Mouse (Mus musculus) heart, embryonic 10.5 days (tissue): ENCODE data around the gene Fggy. TPM values are rescaled to one million over a fixed set of nuclear protein-coding genes. Genes with fewer than 3 reads are reported as not detected.

Experiments
- DNase-seq: peaks from one replicate; pipeline ENCODE4 v3.0.0-alpha.2; 2017; ENCODE audit warnings: low spot score
- H3K27ac ChIP-seq: fragments of 300-500 bp; sonication (generic); 2 replicates; pipeline ENCODE4 v1.5.1; 2016; ENCODE audit warnings: mild to moderate bottlenecking
- H3K27me3 ChIP-seq: fragments of 300-500 bp; sonication (generic); 2 replicates; pipeline ENCODE4 v1.6.1; 2016; ENCODE audit warnings: mild to moderate bottlenecking; ENCODE audit not compliant: poor library complexity, insufficient read depth, severe bottlenecking
- H3K36me3 ChIP-seq: fragments of 300-500 bp; sonication (generic); 2 replicates; pipeline ENCODE4 v1.6.1; 2016; ENCODE audit warnings: mild to moderate bottlenecking, moderate library complexity
- H3K4me1 ChIP-seq: fragments of 300-500 bp; sonication (generic); 2 replicates; pipeline ENCODE4 v1.6.1; 2016; ENCODE audit warnings: mild to moderate bottlenecking
- H3K4me3 ChIP-seq: fragments of 300-500 bp; sonication (generic); 2 replicates; pipeline ENCODE4 v1.5.1; 2016; ENCODE audit warnings: mild to moderate bottlenecking, moderate library complexity
- H3K9me3 ChIP-seq: fragments of 300-500 bp; sonication (generic); 2 replicates; pipeline ENCODE4 v1.6.1; 2016; ENCODE audit warnings: mild to moderate bottlenecking, moderate library complexity
- WGBS: fragments of 180-500 bp; shearing (Covaris S2); methylation state at CpG from one replicate; pipeline ENCODE4 v1.1.7; 2016; 5-methylcytosine and 5-hydroxymethylcytosine counted together
- polyA plus RNA-seq: library from polyadenylated mRNA; unstranded; fragments of >200 nt; fragmentation: Nextera tagmentation; extraction: Ambion mirVana; gene quantifications from 2 replicates; pipeline ENCODE4 v1.2.1, GENCODE M21; 2016

The Fggy gene
- polyA plus RNA-seq, 1 experiment from 2014 or later, result 8.0 TPM

DNA sequence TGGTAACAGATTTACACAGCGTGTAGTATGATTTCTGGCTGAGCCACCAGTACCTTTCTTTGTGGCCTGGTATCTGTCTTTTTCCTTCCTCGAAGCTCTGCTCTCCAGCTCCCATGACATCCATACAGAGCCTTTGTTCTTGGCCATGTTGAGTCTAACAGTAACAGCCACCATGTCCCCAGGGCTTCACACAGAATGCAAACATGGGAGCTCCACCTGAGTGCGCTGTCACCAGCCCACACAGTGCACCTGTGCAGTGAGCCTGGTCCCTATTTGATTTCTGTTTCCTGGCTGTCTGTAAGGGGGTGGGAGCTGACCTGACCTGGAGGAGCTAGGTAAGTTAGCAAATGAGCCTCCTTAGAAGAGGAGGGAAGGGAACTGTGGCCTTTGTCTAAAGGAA, 290.4 kb downstream of the Fggy start:
- Histone ChIP-seq H3K27ac (peak overlapping the region; percentile 56; the same call in 1 of the 2 replicates), H3K9me3 (no peaks in the 10 kb centered on the region), H3K4me3 (no peak overlapping the region), H3K4me1 (peaks cover 14% of the 10 kb centered on the region), H3K27me3 (no peaks in the 10 kb centered on the region), H3K36me3 (no peaks in the 10 kb centered on the region)
- DNase-seq, result peak; percentile 42
- WGBS, result 73% methylated on average over 3 of the region's 3 CpGs

DNA sequence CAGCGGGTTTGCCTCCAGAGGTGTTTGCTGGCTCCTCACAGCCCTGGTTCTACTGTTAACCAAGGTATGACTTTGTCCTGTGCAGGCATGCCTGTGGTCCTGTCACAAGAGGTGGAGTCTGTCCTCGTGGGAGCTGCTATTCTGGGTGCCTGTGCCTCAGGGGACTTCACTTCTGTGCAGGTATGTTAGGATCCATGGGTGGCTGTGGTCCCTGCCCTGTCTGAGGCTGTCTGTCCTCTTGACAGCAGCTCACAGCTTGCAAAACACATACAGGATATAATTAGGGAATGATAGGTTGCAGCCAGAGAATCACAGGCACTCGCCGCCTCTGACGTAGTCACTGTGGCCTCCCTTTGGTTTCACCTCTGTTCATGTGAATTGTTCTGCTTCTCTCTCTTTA, 292.2 kb downstream of the Fggy start:
- H3K4me3 ChIP-seq, result no peak overlapping the region
- 67% methylated on average over 5 of the region's 5 CpGs for WGBS
- peaks cover 14% of the 10 kb centered on the region for H3K4me1 ChIP-seq
- no peaks in the 10 kb centered on the region for H3K27me3 ChIP-seq
- DNase-seq, result peak; percentile 64
- peak overlapping the region; percentile 18; the same call in 1 of the 2 replicates for H3K27ac ChIP-seq
- no peaks in the 10 kb centered on the region for H3K9me3 ChIP-seq
- no peaks in the 10 kb centered on the region for H3K36me3 ChIP-seq

DNA sequence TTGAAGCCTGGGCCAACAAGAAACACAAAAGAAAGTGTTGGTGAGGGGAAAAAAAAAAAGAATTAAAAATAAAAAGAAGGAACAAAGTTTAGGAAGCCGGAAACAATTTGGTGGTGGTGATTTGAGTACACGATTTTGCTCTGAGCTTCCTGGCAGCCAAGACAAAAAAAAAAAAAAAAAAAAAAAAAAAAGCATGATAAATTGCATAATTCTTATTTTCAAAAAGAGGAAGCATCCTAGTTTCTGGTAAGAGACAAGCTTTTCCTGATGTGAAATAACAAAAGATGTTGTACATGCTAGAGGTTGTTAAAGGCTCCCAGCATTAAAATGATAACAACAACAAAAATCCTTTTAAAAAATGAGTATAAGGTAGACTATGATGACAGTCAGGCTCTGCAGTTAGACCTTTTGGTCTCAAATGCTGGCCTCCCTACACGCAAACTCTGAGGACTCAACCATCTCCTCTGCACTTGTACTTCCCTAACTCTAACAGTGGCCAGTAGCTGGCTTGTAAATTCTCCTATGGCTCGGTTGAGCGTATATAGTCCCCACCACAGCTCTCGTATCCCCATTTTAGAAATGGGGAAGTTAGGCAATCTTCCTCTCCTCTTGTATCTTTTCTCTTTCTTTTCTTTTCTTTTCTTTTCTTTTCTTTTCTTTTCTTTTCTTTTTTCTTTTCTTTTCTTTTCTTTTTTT, 292.9 kb downstream of the Fggy start:
- H3K4me1 ChIP-seq, result peaks cover 14% of the 10 kb centered on the region
- no peaks in the 10 kb centered on the region for H3K27me3 ChIP-seq
- peak; percentile 13 for DNase-seq
- no peaks in the 10 kb centered on the region for H3K36me3 ChIP-seq
- 88% methylated on average over 6 of the region's 6 CpGs for WGBS
- no peak overlapping the region for H3K27ac ChIP-seq
- H3K9me3 ChIP-seq, result no peaks in the 10 kb centered on the region
- H3K4me3 ChIP-seq, result no peak overlapping the region

DNA sequence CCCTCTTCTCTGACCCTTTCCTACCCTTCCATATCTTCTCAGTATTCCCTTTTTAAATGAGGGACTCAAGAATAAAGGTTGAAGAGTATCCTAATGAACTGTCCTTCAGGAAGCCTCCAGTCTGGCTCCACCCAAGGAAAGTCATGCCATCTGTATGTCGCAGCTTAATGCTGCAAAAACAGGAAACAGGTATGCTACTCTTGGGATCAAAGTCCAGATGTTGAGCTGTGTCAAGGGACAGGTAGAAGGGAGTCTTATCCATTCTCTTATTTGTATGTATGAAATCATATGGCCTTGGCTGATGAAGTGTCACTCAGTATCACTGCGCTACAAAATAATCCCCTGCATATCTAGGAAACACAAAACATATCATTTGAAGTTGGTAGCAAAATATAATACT, 294.9 kb downstream of the Fggy start:
- Histone ChIP-seq H3K4me3 (no peak overlapping the region), H3K27ac (no peak overlapping the region), H3K36me3 (no peaks in the 10 kb centered on the region), H3K4me1 (no peaks in the 10 kb centered on the region), H3K27me3 (no peaks in the 10 kb centered on the region), H3K9me3 (no peaks in the 10 kb centered on the region)
- DNase-seq, result no peak
- WGBS, result 82% methylated on average over 2 of the region's 2 CpGs

DNA sequence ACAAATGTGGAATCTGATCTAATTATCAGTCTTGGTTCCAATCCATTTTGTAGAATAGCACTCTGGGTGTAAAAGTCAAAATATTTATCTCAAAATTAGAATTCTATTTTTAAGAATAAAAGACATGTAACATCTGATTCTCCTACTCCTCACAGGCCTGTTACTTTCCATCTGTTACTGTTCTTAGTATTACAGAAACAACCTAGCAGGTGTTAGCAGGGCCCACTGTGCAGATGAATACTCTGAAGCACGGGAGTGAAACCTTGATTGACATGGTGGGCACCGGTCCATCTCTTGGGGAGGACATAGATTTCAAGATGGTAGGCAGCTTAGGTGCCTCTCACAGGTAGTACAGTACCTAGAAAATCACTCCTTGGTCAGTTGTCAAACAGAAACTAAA, 298.7 kb downstream of the Fggy start:
- H3K9me3 ChIP-seq, result no peaks in the 10 kb centered on the region
- H3K4me1 ChIP-seq, result no peaks in the 10 kb centered on the region
- H3K27ac ChIP-seq, result no peak overlapping the region
- H3K27me3 ChIP-seq, result no peaks in the 10 kb centered on the region
- H3K4me3 ChIP-seq, result no peak overlapping the region
- peak; percentile 4 for DNase-seq
- no peaks in the 10 kb centered on the region for H3K36me3 ChIP-seq
- 85% methylated on average over 2 of the region's 2 CpGs for WGBS

DNA sequence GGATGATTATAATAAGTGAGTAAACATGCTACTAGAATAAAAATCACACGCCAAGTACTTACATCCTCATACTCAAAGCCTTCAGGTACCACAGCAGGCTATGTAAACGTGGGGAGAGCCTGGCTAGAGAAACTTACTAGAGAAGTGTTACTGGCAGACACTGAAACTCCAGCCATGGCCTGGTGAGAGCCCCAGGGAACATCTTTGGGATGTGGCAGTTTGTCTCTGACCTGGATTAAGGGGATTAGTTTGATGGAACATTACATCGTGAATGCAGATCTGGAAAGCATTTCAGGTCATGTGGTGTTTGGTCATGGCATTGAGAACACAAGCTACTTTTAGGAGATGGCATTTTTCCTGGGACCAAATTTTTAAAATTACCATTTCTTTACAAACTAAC, 303.3 kb downstream of the Fggy start:
- no peaks in the 10 kb centered on the region for H3K9me3 ChIP-seq
- WGBS, result 33% methylated on average over 3 of the region's 3 CpGs
- no peaks in the 10 kb centered on the region for H3K36me3 ChIP-seq

DNA sequence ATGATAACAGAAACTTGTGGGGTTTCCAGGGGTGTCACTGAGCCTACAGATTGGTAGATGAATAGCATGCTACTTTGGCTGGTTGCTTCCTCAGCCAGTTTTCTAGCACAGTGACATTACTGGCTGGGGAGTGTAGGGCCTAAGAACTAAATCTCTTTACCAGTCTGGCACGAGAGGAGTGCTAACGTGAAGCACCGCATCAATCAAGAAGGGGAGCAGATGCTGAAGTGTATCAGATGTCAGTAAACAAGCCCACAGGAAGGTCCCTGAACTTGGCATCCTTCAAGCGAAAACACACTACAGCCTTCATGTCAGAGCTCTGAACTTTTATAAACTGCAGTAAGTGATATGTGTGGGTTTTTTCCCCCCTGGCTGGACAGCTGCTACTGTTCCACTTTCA, 303.8 kb downstream of the Fggy start:
- DNase-seq, result peak; percentile 63
- no peaks in the 10 kb centered on the region for H3K27me3 ChIP-seq
- H3K4me3 ChIP-seq, result no peak overlapping the region
- H3K4me1 ChIP-seq, result peaks cover 21% of the 10 kb centered on the region
- no peaks in the 10 kb centered on the region for H3K36me3 ChIP-seq
- 21% methylated on average over 4 of the region's 4 CpGs for WGBS
- no peak overlapping the region for H3K27ac ChIP-seq
- H3K9me3 ChIP-seq, result no peaks in the 10 kb centered on the region

More for the DNA sequence above, 303.3 kb downstream of the Fggy start:
- peak; percentile 51 for DNase-seq
- Histone ChIP-seq H3K27ac (no peak overlapping the region), H3K27me3 (no peaks in the 10 kb centered on the region), H3K4me1 (peaks cover 17% of the 10 kb centered on the region), H3K4me3 (no peak overlapping the region)

DNA sequence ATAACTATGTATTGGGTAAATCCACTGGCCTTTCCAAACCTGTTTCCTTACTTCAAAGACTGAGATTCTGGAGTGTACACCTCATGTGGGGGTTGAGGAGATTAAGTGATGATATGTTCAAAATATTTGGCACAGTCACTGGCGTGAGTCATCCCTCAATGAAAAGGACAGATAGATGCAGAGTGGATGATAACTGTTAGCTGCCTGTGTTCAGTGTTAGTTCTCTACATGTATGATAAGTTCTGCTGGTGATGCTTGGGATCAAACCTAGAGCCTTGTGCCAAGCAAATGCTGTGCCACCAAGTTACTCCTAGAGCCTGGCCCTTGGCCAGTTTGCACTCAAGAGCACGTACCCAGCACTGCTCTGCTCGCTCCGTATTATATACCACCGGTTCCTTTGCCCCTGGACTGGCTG, 304.4 kb downstream of the Fggy start:
- 83% methylated on average over 5 of the region's 5 CpGs for WGBS
- no peak overlapping the region for H3K27ac ChIP-seq

DNA sequence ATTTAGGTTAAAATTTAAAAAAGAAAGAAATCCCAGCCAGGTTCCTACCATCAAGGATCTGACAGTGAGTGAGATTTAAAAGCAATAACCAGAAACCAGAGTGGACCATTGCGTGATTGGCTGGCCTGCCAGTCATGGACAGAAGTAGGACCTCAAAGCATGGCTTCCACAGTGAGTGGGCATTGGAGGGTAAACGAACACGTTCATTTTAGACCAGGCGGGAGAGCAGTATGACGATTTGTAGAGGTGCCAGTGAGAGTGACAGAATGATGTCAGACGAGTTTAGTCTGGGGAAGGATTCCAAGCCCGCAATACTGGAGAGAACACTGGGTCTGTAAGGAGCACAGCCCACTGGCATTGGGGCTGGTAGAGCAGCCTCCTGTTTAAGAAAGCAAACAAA, 305.0 kb downstream of the Fggy start:
- no peak overlapping the region for H3K4me3 ChIP-seq
- no peaks in the 10 kb centered on the region for H3K36me3 ChIP-seq
- peak; percentile 61 for DNase-seq
- no peaks in the 10 kb centered on the region for H3K9me3 ChIP-seq
- H3K4me1 ChIP-seq, result peaks cover 21% of the 10 kb centered on the region
- WGBS, result 67% methylated on average over 7 of the region's 7 CpGs
- H3K27ac ChIP-seq, result no peak overlapping the region
- no peaks in the 10 kb centered on the region for H3K27me3 ChIP-seq

More for the DNA sequence above, 304.4 kb downstream of the Fggy start:
- Histone ChIP-seq H3K4me1 (peaks cover 21% of the 10 kb centered on the region), H3K36me3 (no peaks in the 10 kb centered on the region), H3K4me3 (no peak overlapping the region), H3K9me3 (no peaks in the 10 kb centered on the region), H3K27me3 (no peaks in the 10 kb centered on the region)
- DNase-seq, result peak; percentile 64

DNA sequence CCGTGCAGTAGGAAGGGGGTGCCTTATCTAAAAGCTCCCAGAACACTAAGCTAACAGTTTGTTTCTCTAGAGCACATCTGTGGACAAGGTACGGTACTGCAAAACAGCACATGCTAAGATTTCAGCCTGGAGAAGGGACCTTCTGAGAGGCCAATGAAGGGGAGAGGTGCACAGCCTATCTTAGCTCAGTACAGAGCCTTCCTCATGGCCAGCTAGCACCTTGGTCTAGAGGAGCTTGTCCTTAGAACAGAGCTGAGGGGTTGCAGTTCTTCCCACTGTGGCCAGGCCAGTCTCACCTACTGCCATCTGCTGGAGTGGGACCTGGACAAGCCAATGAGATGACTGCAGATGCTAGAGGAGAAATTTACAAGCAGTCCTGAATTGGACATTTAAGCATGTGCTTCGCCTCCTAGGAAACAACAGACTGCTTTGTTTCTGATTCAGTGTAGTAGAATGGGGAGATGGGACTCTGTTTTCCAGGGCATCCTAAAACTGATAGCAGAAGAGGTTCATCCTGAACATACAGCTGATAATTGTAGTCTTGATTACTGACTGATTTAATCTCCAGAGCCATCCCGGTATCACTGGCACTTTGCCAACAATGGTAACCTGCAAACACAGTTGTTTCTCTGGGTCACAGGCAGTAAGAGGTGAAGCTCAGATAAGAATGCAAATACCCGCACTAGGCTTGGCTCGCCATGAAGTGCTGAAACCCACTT, 305.6 kb downstream of the Fggy start:
- DNase-seq, result peak; percentile 75
- WGBS, result 41% methylated on average over 6 of the region's 6 CpGs
- Histone ChIP-seq H3K27me3 (no peaks in the 10 kb centered on the region), H3K27ac (no peak overlapping the region), H3K4me3 (no peak overlapping the region), H3K4me1 (peaks cover 21% of the 10 kb centered on the region), H3K36me3 (no peaks in the 10 kb centered on the region), H3K9me3 (no peaks in the 10 kb centered on the region)

DNA sequence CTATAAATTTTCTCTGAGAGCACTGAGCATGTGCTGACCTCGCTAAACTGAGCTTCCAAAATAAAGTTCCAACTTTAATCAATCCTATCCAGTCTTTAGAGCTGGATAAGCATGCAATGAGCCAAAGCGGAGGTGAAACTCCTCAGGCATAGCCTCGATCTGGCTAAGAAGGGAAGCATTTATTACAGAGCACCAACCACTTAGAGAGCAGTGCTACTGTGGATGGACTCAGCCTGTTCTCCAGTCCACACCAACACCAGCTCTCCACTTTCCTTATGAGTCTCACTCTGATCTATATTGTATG, 306.1 kb downstream of the Fggy start:
- Histone ChIP-seq H3K4me3 (no peak overlapping the region), H3K36me3 (no peaks in the 10 kb centered on the region), H3K9me3 (no peaks in the 10 kb centered on the region), H3K27ac (no peak overlapping the region), H3K27me3 (no peaks in the 10 kb centered on the region), H3K4me1 (peaks cover 21% of the 10 kb centered on the region)
- WGBS, result 79% methylated on average over 3 of the region's 3 CpGs
- peak; percentile 30 for DNase-seq

DNA sequence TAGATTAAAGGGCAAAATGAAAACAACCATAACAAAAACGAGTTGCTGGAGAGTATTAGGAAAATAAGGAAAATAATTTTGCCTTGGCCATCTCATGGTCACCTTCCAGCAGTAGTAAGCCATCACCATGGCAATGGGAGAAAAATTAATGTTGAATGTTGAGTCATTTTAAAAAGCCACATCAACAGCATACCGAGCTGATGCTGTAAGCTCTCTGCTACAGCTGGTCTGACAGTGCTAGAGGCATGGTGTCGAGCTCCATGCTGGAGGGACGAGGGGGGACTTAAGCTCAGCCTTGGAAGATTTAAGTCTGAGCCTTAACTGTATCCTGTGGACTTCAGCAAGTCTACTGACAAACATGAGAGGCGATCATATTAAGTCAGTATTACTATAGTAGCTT, 307.9 kb downstream of the Fggy start:
- H3K9me3 ChIP-seq, result no peaks in the 10 kb centered on the region
- peaks cover 21% of the 10 kb centered on the region for H3K4me1 ChIP-seq
- no peaks in the 10 kb centered on the region for H3K27me3 ChIP-seq
- 74% methylated on average over 5 of the region's 5 CpGs for WGBS
- no peak overlapping the region for H3K4me3 ChIP-seq
- DNase-seq, result no peak
- H3K27ac ChIP-seq, result no peak overlapping the region
- H3K36me3 ChIP-seq, result no peaks in the 10 kb centered on the region

DNA sequence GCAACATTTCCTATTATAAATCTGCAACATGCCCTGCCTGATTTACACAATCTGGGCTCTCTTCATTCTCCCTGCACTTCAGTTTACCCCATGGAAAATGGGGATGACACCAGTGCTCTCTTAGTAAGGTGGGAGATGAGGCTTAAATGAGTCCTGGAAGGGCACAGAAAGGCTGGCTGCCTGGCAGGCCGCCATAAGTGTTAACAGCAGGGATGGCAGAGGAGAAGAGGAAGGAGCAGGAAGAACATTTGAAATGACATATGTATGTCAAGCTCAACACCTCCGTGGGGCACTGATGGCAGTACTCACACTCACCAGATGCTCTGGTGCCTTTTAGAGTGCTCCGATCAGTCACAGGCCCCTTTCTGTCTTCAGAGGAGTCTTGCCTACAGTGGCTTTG, 308.6 kb downstream of the Fggy start:
- Histone ChIP-seq H3K4me1 (peaks cover 21% of the 10 kb centered on the region), H3K36me3 (no peaks in the 10 kb centered on the region), H3K27me3 (no peaks in the 10 kb centered on the region), H3K9me3 (no peaks in the 10 kb centered on the region), H3K27ac (no peak overlapping the region), H3K4me3 (no peak overlapping the region)
- 65% methylated on average over 3 of the region's 3 CpGs for WGBS
- peak; percentile 51 for DNase-seq
